Mouse (Mus musculus): ENCODE results near the gene Vcan. TPM values are rescaled to one million over a fixed set of nuclear protein-coding genes. Genes with fewer than 3 reads are reported as not detected.
A peak's percentile ranks its signal among the peaks of the same experiment; 100 is the strongest.
"Not testable (repeated sequence)": the region's sequence is repeated elsewhere in the genome, so short reads cannot be mapped to it uniquely, and the experiment has no call there.

Vcan gene
- polyA plus RNA-seq, 1 experiment from 2014 or later = 61.9 TPM

- no peak overlapping the region for H3K27ac ChIP-seq (ENCODE audit: low read length)
- H3K4me1 ChIP-seq (ENCODE audit: insufficient read depth, low read length) = no peaks in the 10 kb centered on the region
- H3K36me3 ChIP-seq (ENCODE audit: insufficient read depth, low read length) = no peaks in the 10 kb centered on the region
- ATAC-seq (ENCODE audit: low FRiP score, low TSS enrichment) = no peak
- H3K9me3 ChIP-seq (ENCODE audit: low read length) = no peaks in the 10 kb centered on the region
- no peak overlapping the region for H3K4me3 ChIP-seq (ENCODE audit: low read length)
- H3K27me3 ChIP-seq (ENCODE audit: insufficient read depth, low read length) = no peaks in the 10 kb centered on the region
- no peak overlapping the region for H3K4me2 ChIP-seq (replicated peaks; ENCODE audit: low read depth, low read length)
- H3K9ac ChIP-seq (replicated peaks; ENCODE audit: low read length) = no peak overlapping the region
Observed at GRCm38 (mm10) chr13:89756347-89756746, 14.0 kb upstream of the Vcan start.

GRCm38 (mm10) chr13:89750562-89750961 lies 8.3 kb upstream of the Vcan start:
- not testable (repeated sequence) for H3K27ac ChIP-seq (ENCODE audit: low read length); H3K4me1 ChIP-seq (ENCODE audit: insufficient read depth, low read length); H3K9me3 ChIP-seq (ENCODE audit: low read length); H3K4me3 ChIP-seq (ENCODE audit: low read length); ATAC-seq (ENCODE audit: low FRiP score, low TSS enrichment); H3K27me3 ChIP-seq (ENCODE audit: insufficient read depth, low read length); H3K4me2 ChIP-seq (replicated peaks; ENCODE audit: low read depth, low read length); H3K36me3 ChIP-seq (ENCODE audit: insufficient read depth, low read length); H3K9ac ChIP-seq (replicated peaks; ENCODE audit: low read length)
- 31% methylated on average over 3 of the region's 3 CpGs for WGBS

DNA sequence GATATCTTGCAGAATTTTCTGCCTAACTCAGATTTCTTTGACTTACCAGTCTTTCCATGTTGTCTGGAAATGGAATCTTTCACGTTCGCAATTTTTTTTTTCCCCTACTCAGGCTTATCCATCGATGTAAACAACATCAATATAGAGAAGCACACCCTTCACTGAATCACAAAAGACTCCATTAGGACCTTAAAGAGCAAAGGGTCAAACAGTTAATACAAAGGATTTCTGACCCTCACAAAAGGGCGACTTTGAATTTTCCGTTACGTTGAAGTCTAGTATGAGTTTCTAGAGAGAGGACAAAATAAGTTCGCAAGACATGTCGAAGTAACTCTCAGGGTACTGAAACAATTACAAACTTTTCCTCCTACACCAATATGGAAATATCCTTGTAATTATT lies 892 bp upstream of the Vcan start:
- 19% methylated on average over 8 of the region's 8 CpGs for WGBS

DNA sequence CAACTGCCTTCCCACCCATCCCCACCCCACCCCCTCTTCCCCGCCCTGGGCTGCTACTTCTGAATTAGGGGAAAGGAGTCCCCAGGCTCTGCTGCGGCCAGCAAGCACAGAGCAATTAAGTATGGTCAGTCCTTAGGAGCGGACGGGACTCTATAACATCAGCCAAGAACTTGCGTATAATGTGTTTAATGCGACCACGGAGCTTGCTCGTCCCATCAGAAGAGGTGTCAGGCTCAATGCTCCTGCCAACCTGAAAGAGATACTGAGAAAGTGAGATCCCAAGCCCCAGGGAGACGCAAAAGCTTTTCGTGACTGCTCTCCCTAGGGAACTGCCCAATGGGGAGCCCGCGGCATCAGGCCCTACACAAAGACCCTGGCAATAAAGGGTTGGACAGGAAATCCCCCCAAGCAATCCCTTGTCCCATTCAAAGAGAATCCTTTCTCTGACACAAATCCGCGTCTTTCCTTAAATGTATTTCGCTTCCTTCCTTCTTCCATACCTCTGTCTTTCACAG lies 434 bp upstream of the Vcan start:
- no peak; the same call in 1 of the 2 replicates for ATAC-seq (ENCODE audit: low FRiP score, low TSS enrichment)
- H3K36me3 ChIP-seq (ENCODE audit: insufficient read depth, low read length) = no peaks in the 10 kb centered on the region
- H3K4me2 ChIP-seq (replicated peaks; ENCODE audit: low read depth, low read length) = peak overlapping the region; percentile 88
- 2% methylated on average over 15 of the region's 15 CpGs for WGBS
- peaks cover 16% of the 10 kb centered on the region for H3K4me1 ChIP-seq (ENCODE audit: insufficient read depth, low read length)
- peak overlapping the region; percentile 71 for H3K4me3 ChIP-seq (ENCODE audit: low read length)
- H3K9me3 ChIP-seq (ENCODE audit: low read length) = no peaks in the 10 kb centered on the region
- H3K27ac ChIP-seq (ENCODE audit: low read length) = peak overlapping the region; percentile 93
- peaks cover 10% of the 10 kb centered on the region; the same call in 1 of the 2 replicates for H3K27me3 ChIP-seq (ENCODE audit: insufficient read depth, low read length)
- H3K9ac ChIP-seq (replicated peaks; ENCODE audit: low read length) = peak overlapping the region; percentile 82

More for the DNA sequence above, 892 bp upstream of the Vcan start:
- Histone ChIP-seq H3K9me3 (ENCODE audit: low read length) (no peaks in the 10 kb centered on the region), H3K4me1 (ENCODE audit: insufficient read depth, low read length) (peaks cover 12% of the 10 kb centered on the region), H3K4me2 (replicated peaks; ENCODE audit: low read depth, low read length) (peak overlapping the region; percentile 88), H3K36me3 (ENCODE audit: insufficient read depth, low read length) (no peaks in the 10 kb centered on the region), H3K27me3 (ENCODE audit: insufficient read depth, low read length) (peaks cover 10% of the 10 kb centered on the region; the same call in 1 of the 2 replicates), H3K4me3 (ENCODE audit: low read length) (peak overlapping the region; percentile 71), H3K9ac (replicated peaks; ENCODE audit: low read length) (no peak overlapping the region), H3K27ac (ENCODE audit: low read length) (no peak overlapping the region)
- no peak for ATAC-seq (ENCODE audit: low FRiP score, low TSS enrichment)

- 0% methylated on average over 14 of the region's 14 CpGs for WGBS
Observed at GRCm38 (mm10) chr13:89741116-89741551, 1.2 kb downstream of the Vcan start.

DNA sequence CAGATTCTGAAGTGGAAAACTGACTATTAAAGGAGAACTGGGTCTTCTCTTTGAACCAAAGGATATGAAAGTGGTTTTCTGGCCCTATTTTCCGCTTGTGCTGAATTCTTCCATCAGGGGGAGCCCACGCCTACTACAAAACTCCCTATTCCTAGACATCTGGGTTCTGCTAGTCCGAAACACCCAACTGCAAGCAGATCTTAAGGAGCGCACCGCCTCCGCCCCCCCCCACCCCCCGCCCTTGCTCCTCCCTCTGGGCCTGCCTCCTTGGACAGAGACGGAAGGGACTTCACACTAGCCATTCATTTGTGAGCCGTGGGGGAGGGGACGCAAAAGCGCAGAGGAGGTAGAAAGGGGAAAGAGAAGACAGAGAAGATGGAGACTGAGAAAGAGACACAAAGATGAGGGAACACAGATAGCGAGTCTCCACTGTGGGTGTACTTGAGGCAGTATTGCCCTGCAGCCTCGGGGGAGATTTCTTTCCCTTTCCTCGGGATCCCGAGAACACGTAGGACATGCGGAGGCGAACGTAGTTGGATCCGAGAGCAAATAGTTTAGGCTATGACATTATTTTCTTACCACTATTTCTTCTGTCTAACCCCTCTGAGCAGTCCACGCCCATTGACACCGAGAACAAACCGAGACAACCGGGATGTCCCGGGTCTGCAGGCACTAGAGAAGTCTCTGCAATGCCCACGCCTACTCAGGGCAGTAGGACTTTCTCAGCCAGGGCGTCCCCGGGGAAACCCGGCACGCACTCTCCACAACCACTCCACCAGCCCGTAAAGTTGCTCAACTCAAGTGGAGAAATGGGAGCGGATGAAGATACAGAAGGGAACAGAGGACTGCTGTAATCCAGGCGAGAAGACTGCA lies 1.8 kb downstream of the Vcan start:
- peak overlapping the region; percentile 93 for H3K27ac ChIP-seq (ENCODE audit: low read length)
- 0% methylated on average over 33 of the region's 33 CpGs for WGBS
- no peaks in the 10 kb centered on the region for H3K9me3 ChIP-seq (ENCODE audit: low read length)
- peaks cover 10% of the 10 kb centered on the region; the same call in 1 of the 2 replicates for H3K27me3 ChIP-seq (ENCODE audit: insufficient read depth, low read length)
- H3K9ac ChIP-seq (replicated peaks; ENCODE audit: low read length) = peak overlapping the region; percentile 82
- H3K4me1 ChIP-seq (ENCODE audit: insufficient read depth, low read length) = peaks cover 19% of the 10 kb centered on the region
- no peaks in the 10 kb centered on the region for H3K36me3 ChIP-seq (ENCODE audit: insufficient read depth, low read length)
- peak overlapping the region; percentile 71 for H3K4me3 ChIP-seq (ENCODE audit: low read length)
- ATAC-seq (ENCODE audit: low FRiP score, low TSS enrichment) = peak; percentile 92
- peak overlapping the region; percentile 88 for H3K4me2 ChIP-seq (replicated peaks; ENCODE audit: low read depth, low read length)

More at GRCm38 (mm10) chr13:89741116-89741551, 1.2 kb downstream of the Vcan start:
- Histone ChIP-seq H3K4me2 (replicated peaks; ENCODE audit: low read depth, low read length) (peak overlapping the region; percentile 88), H3K27ac (ENCODE audit: low read length) (peak overlapping the region; percentile 93), H3K9ac (replicated peaks; ENCODE audit: low read length) (peak overlapping the region; percentile 82), H3K4me3 (ENCODE audit: low read length) (peak overlapping the region; percentile 71), H3K4me1 (ENCODE audit: insufficient read depth, low read length) (peaks cover 19% of the 10 kb centered on the region), H3K27me3 (ENCODE audit: insufficient read depth, low read length) (peaks cover 10% of the 10 kb centered on the region; the same call in 1 of the 2 replicates), H3K9me3 (ENCODE audit: low read length) (no peaks in the 10 kb centered on the region), H3K36me3 (ENCODE audit: insufficient read depth, low read length) (no peaks in the 10 kb centered on the region)
- peak; percentile 15; the same call in 1 of the 2 replicates for ATAC-seq (ENCODE audit: low FRiP score, low TSS enrichment)

DNA sequence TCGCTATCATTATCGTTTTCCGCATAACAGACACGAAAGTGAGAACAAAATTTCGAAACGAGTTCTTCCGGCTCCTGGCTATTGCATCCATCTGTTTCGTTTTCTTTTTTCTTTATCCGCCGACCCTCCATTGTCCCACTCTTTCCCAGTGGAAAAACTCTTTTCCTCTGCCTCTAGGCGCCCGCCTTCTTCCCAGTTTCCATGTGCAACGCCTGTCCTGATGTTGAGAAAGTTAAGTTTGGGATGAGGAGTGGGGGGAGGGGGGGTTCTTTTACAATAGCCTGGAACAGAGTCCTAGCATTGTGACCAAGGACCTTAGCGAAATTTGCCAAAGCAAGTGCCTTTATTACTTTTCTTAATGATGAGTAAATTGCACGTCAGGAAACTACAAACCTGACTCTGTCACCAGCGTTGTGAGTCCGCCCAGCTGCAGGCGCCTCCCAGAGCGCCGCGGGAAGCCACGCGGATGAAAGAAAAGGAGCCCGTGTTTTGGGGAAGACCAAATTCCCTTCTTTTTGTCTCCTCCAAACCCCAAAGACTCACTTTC lies 2.5 kb downstream of the Vcan start:
- H3K27me3 ChIP-seq (ENCODE audit: insufficient read depth, low read length) = peaks cover 10% of the 10 kb centered on the region; the same call in 1 of the 2 replicates
- H3K9me3 ChIP-seq (ENCODE audit: low read length) = no peaks in the 10 kb centered on the region
- H3K27ac ChIP-seq (ENCODE audit: low read length) = peak overlapping the region; percentile 92
- no peaks in the 10 kb centered on the region for H3K36me3 ChIP-seq (ENCODE audit: insufficient read depth, low read length)
- peaks cover 22% of the 10 kb centered on the region for H3K4me1 ChIP-seq (ENCODE audit: insufficient read depth, low read length)
- ATAC-seq (ENCODE audit: low FRiP score, low TSS enrichment) = peak; percentile 11; the same call in 1 of the 2 replicates
- WGBS = under 1% methylated on average over 24 of the region's 24 CpGs
- peak overlapping the region; percentile 77 for H3K9ac ChIP-seq (replicated peaks; ENCODE audit: low read length)
- peak overlapping the region; percentile 71 for H3K4me3 ChIP-seq (ENCODE audit: low read length)
- peak overlapping the region; percentile 88 for H3K4me2 ChIP-seq (replicated peaks; ENCODE audit: low read depth, low read length)

DNA sequence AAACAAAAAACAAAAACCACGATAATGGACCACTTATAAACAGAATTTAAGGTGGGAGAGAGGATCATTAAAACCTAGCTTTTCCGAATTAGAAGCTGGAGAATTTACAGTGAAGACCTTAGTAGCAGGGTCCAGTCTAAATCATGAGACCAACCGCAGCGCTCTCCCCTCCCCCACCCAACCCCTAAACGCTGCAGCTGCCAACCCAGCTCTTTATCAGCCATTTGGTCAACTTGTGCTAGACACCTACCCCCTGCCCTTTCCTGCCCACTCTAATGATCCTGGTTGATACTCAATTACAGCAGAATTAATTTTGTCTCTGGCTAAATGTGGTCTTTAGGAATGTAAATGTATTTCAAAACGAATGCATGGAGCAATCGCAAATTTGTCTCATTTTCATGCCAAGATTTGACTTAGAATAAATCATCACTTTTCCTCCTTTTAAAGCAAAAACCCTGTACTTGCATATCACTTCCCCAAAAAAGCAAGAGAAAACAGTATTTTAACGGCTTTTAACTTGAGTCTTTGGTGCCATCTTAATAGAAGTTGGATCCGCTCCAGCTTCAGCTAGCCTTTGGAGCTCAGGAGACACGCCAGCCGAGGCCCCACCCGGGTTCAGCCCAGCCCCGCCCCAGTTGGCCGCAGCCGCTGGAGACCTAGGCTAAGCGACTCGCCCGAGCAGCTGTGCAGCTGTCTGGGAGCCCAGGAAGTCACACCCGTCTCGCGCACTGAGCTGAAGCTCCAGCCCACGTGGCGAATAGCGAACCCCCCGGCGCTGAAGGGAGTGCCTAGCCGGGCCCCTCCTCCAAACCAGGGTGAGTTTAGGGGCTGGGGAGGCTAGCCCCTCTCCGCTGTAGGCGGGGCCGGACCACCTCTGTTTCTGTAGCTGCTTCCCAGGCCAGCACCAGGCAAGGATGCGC lies 3.3 kb downstream of the Vcan start:
- Histone ChIP-seq H3K4me2 (replicated peaks; ENCODE audit: low read depth, low read length) (peak overlapping the region; percentile 88), H3K9me3 (ENCODE audit: low read length) (no peaks in the 10 kb centered on the region), H3K4me3 (ENCODE audit: low read length) (peak overlapping the region; percentile 71), H3K27ac (ENCODE audit: low read length) (peak overlapping the region; percentile 92), H3K4me1 (ENCODE audit: insufficient read depth, low read length) (peaks cover 22% of the 10 kb centered on the region), H3K36me3 (ENCODE audit: insufficient read depth, low read length) (no peaks in the 10 kb centered on the region), H3K27me3 (ENCODE audit: insufficient read depth, low read length) (peaks cover 10% of the 10 kb centered on the region; the same call in 1 of the 2 replicates), H3K9ac (replicated peaks; ENCODE audit: low read length) (peak overlapping the region; percentile 77)
- 1% methylated on average over 31 of the region's 31 CpGs for WGBS
- peak; percentile 82 for ATAC-seq (ENCODE audit: low FRiP score, low TSS enrichment)

DNA sequence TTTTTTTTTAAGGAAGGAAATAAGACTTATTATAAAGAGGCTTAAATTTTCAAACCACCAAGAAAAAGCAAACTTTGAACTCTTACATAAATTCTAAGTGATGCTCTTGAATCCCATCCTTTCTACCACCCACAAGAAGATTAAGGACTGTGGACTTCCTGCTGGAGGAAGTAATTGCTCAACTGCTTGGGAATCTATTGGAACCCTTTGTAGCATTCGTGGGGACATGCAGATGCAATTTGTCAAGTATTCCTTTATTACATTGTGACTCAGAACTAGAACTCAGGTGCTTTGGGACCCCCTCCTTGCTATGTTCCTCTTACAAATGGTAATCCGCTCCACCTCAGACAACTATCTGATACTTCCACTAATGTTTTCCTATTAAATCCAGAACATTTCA lies 4.0 kb downstream of the Vcan start:
- peaks cover 7% of the 10 kb centered on the region; the same call in 1 of the 2 replicates for H3K27me3 ChIP-seq (ENCODE audit: insufficient read depth, low read length)
- peak overlapping the region; percentile 88 for H3K4me2 ChIP-seq (replicated peaks; ENCODE audit: low read depth, low read length)
- H3K36me3 ChIP-seq (ENCODE audit: insufficient read depth, low read length) = no peaks in the 10 kb centered on the region
- H3K27ac ChIP-seq (ENCODE audit: low read length) = no peak overlapping the region
- H3K4me1 ChIP-seq (ENCODE audit: insufficient read depth, low read length) = peaks cover 22% of the 10 kb centered on the region
- no peak for ATAC-seq (ENCODE audit: low FRiP score, low TSS enrichment)
- H3K9me3 ChIP-seq (ENCODE audit: low read length) = no peaks in the 10 kb centered on the region
- WGBS = 31% methylated on average over 2 of the region's 2 CpGs
- H3K9ac ChIP-seq (replicated peaks; ENCODE audit: low read length) = no peak overlapping the region
- H3K4me3 ChIP-seq (ENCODE audit: low read length) = no peak overlapping the region; the same call in 1 of the 2 replicates
